Mouse (Mus musculus) megakaryocyte, embryonic 14.5 days (primary cell): ENCODE measurements at regions not wholly inside any gene's neighbourhood (a gene's known extent, or its start where the extent isn't known, plus 50 kb on each side); places are given as distances from the start of the nearest gene placed in this dataset.

Experiments
- FLI1 ChIP-seq: IDR thresholded peaks from 2 replicates; pipeline ENCODE4 v1.6.1; 2012; ENCODE audit warnings: low read length, inconsistent platforms, mixed read lengths
- GATA1 ChIP-seq: IDR thresholded peaks from 3 replicates; pipeline ENCODE4 v1.6.1; 2012; ENCODE audit warnings: mixed read lengths, low read length, inconsistent platforms, borderline replicate concordance

DNA sequence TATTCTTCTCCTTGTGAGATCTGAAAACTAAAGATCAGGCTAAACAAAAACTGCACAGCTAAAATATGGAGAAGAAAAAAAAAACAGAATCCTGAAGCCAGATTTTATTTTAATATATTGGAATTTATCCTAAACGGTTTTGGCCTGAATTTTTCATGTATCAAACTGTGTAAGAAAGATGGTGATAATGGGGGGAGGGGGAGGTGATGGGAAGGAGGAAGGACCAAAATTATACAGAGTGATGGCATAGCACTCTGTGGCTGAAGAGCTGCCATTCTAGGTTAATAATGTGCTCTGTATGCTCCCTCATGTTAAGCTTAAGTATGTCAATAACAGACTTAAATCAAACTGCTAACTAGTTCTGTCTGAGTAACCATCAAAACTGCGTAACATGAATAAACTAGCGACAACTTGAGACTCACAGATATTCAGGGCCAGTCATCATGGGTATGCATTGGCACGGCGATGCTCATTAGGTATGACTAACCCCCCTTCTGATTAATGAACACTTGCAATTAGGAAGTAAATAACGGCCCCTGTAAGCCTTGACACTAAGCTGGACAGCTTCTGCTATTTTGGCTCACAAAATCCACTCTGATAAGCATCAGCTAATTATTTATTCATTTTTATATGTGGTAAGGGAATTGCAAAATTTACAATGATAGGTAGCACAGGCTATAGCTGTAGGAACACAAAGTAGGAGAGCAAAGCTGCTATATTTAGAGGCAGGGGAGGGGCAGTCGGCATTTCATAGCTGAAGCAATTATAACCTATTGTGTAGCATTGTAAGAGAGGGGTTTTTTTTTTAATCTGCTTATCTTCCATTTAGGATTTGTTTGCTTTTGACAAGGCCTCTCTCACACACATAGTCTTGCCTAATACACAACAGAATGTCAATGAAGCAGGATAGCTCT, 150.9 kb upstream of the Kirrel3 start:
- no peak for TF ChIP-seq GATA1
- TF ChIP-seq FLI1 = no peak
